In the genomic region with DNA sequence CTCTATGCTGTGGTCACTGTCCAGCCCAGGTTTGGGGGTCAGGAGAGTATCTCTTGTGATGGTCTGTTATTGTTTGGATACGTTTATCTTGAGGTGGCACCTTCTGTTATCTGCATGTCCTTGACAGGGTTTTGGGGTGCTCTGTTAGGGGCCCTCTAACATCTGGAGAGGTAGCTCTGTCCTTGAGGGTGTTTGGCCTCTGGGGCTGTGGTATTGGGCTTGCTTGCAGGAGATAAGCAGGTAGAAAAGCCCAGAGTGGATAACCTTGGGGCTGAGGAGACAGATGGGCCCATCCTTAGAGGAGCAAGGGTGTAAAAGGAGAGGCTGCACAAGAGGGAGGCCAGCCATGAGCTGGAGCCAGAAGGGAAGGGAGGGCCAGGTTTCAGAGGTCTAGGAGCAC, we compare ENCODE assay signal across 12 mouse cellular contexts. TPM values are rescaled to one million over a fixed set of nuclear protein-coding genes. Genes with fewer than 3 reads are reported as not detected.
DNase-seq lines count a peak whose midpoint lies in the region; ATAC-seq lines count a peak whose summit lies in the region.
"Had no signal": no experiment of that assay in that cellular context is flagged by ENCODE, and none has a peak within 500 bp of the region (broad histone marks: within the 10 kb centered on the region; RNA-seq: fewer than 3 reads in every experiment).

No protein-coding gene starts in this region.

- no peak overlapping the region for H3K4me3 ChIP-seq in midbrain, embryonic 10.5 days
- H3K4me3 ChIP-seq in midbrain, embryonic 16.5 days (ENCODE audit: low read depth, low read length): no peak overlapping the region
- no peak overlapping the region for H3K4me3 ChIP-seq in liver, embryonic 12.5 days
- H3K4me3 ChIP-seq: forebrain, embryonic 13.5 days; limb, embryonic 15.5 days had no signal

- DNase-seq in midbrain, embryonic 10.5 days (ENCODE audit: low spot score): no peak
- DNase-seq in yolk sac, embryonic 10.5 days (ENCODE audit: low spot score): peak; percentile 34
- no peak for DNase-seq in kidney, postnatal 25 days
- DNase-seq: cerebellum, adult 9-11 months; kidney, adult 2 months had no signal

- H3K4me2 ChIP-seq in midbrain, embryonic 16.5 days (ENCODE audit: low read length): no peak overlapping the region
- H3K4me2 ChIP-seq in liver, embryonic 12.5 days: peak overlapping the region; percentile 51
- H3K4me2 ChIP-seq: forebrain, embryonic 13.5 days; limb, embryonic 15.5 days had no signal

- no peaks in the 10 kb centered on the region for H3K27me3 ChIP-seq in midbrain, embryonic 10.5 days (ENCODE audit: low read depth, poor library complexity, severe bottlenecking)
- no peaks in the 10 kb centered on the region for H3K27me3 ChIP-seq in midbrain, embryonic 16.5 days (ENCODE audit: control insufficient read depth, insufficient read depth, low read depth, low read length)
- no peaks in the 10 kb centered on the region for H3K27me3 ChIP-seq in liver, embryonic 12.5 days (replicated peaks)
- H3K27me3 ChIP-seq: forebrain, embryonic 13.5 days; limb, embryonic 15.5 days had no signal

- H3K4me1 ChIP-seq in midbrain, embryonic 10.5 days: peaks cover 42% of the 10 kb centered on the region
- peaks cover 21% of the 10 kb centered on the region for H3K4me1 ChIP-seq in midbrain, embryonic 16.5 days (ENCODE audit: control insufficient read depth, insufficient read depth, low read length)
- H3K4me1 ChIP-seq in liver, embryonic 12.5 days: peaks cover 89% of the 10 kb centered on the region

- no peak overlapping the region for H3K9ac ChIP-seq in midbrain, embryonic 16.5 days (ENCODE audit: low read depth, low read length)
- peak overlapping the region; percentile 60 for H3K9ac ChIP-seq in liver, embryonic 12.5 days
- H3K9ac ChIP-seq: forebrain, embryonic 13.5 days; limb, embryonic 15.5 days had no signal

- no peak for ATAC-seq in midbrain, embryonic 16.5 days
- peak; percentile 54 for ATAC-seq in common myeloid progenitor, adult 5-6 weeks (replicated peaks; ENCODE audit: low read depth, poor library complexity, severe bottlenecking)
- ATAC-seq in liver, embryonic 12.5 days: peak; percentile 96
- ATAC-seq in cerebellum, adult (ENCODE audit: insufficient number of reproducible peaks, low FRiP score, low TSS enrichment): no peak
- ATAC-seq: forebrain, embryonic 13.5 days had no signal

- H3K36me3 ChIP-seq in midbrain, embryonic 10.5 days: peaks cover 63% of the 10 kb centered on the region
- no peaks in the 10 kb centered on the region for H3K36me3 ChIP-seq in midbrain, embryonic 16.5 days (ENCODE audit: control insufficient read depth, insufficient read depth, low read length)
- H3K36me3 ChIP-seq in liver, embryonic 12.5 days: peaks cover 4% of the 10 kb centered on the region

- 88% methylated on average over 1 of the region's 1 CpGs for WGBS in midbrain, embryonic 10.5 days
- WGBS in midbrain, embryonic 16.5 days: 85% methylated on average over 1 of the region's 1 CpGs
- 18% methylated on average over 1 of the region's 1 CpGs for WGBS in liver, embryonic 12.5 days (ENCODE audit: insufficient replicate concordance)

- H3K27ac ChIP-seq in midbrain, embryonic 10.5 days (replicated peaks): peak overlapping the region; percentile 69
- H3K27ac ChIP-seq in midbrain, embryonic 16.5 days (ENCODE audit: low read length): no peak overlapping the region
- H3K27ac ChIP-seq in liver, embryonic 12.5 days: peak overlapping the region; percentile 92
- H3K27ac ChIP-seq: forebrain, embryonic 13.5 days; limb, embryonic 15.5 days; macrophage had no signal

- no peaks in the 10 kb centered on the region for H3K9me3 ChIP-seq in midbrain, embryonic 10.5 days (replicated peaks)
- no peaks in the 10 kb centered on the region for H3K9me3 ChIP-seq in midbrain, embryonic 16.5 days (replicated peaks; ENCODE audit: control insufficient read depth, low read length, poor library complexity, severe bottlenecking)
- H3K9me3 ChIP-seq in liver, embryonic 12.5 days (replicated peaks): no peaks in the 10 kb centered on the region
- H3K9me3 ChIP-seq: forebrain, embryonic 13.5 days; limb, embryonic 15.5 days had no signal

RNA-seq across cellular contexts. Expression of a gene that starts 10.8 kb away (rescaled TPM):
- polyA plus RNA-seq in midbrain, embryonic 10.5 days (2016; fragmentation: Nextera tagmentation; extraction: Ambion mirVana): 62.9 and 74.4 TPM in 2 replicates
- polyA plus RNA-seq in midbrain, embryonic 16.5 days (2015; fragmentation: Nextera tagmentation; extraction: Ambion mirVana): 42.3 and 52.9 TPM in 2 replicates
- 20.7 and 24.2 TPM in 2 replicates for total RNA-seq in common myeloid progenitor, adult 5-6 weeks (2017)
- polyA plus RNA-seq in liver, embryonic 12.5 days (2016; fragmentation: Nextera tagmentation; extraction: Ambion mirVana): 30.1 and 31.7 TPM in 2 replicates

RNA-seq across cellular contexts. Expression of a gene that starts 52.2 kb away (rescaled TPM):
- 0.47 and 0.49 TPM in 2 replicates for polyA plus RNA-seq in midbrain, embryonic 10.5 days (2016; fragmentation: Nextera tagmentation; extraction: Ambion mirVana)
- 6.8 and 8.9 TPM in 2 replicates for polyA plus RNA-seq in midbrain, embryonic 16.5 days (2015; fragmentation: Nextera tagmentation; extraction: Ambion mirVana)
- total RNA-seq in common myeloid progenitor, adult 5-6 weeks (2017): 1.0 and 2.7 TPM in 2 replicates
- polyA plus RNA-seq in liver, embryonic 12.5 days (2016; fragmentation: Nextera tagmentation; extraction: Ambion mirVana): 0.18 and 0.69 TPM in 2 replicates

Comparison
In these comparisons a context has a peak if more than half of its experiments do, and no peak if none do; other contexts are left out.
1. ATAC-seq: peak in common myeloid progenitor, adult 5-6 weeks (single experiment) and liver, embryonic 12.5 days (single experiment); none in midbrain, embryonic 16.5 days (single experiment) and cerebellum, adult (single experiment).